8 mouse cellular contexts compared by ENCODE assay signal in the genomic region with DNA sequence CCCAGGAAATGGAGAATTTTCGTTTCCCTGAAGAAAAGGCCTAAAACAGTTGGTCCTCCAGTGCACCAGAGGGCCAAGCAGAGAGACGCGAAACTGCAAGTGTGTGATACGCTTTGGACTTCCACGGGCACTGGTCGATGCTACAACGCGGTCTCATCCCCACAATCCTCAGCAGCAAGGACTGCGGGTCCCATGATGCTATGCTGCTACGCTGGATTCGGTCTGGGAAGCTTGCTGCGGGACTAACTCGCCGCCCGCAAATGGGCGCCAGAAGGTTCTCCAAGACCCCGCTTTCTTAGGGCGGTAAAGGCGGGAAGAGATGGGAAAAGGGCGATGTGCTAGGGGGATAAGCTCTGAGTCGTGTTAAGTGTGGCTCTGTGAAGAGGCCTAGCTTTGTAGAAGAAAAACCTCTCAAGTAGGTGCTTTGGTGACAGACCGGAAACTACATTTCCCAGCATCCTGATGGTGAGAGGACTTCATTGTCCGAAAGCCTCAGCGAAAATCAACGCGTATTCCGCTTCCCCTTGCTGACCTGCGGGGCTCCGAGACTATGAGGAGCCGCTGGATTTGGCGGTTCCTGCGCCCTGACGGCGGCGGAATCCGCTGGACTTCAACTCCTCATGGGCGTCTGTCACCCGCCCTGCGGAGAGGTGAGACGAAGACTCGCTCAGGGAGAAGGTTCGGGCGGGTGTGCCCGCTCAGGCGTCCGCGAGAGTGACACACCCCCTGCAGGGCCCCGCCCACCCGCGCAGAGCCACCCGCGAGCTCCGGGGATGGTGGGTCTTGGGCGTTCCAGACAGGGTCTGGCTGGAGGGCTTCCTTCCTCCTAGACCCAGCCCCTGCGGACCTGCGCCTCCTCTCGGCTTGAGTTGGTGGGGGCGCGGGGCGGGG. TPM values are rescaled to one million over a fixed set of nuclear protein-coding genes. Genes with fewer than 3 reads are reported as not detected.
DNase-seq lines count a peak whose midpoint lies in the region; ATAC-seq and TF ChIP-seq lines count a peak whose summit lies in the region.

A gene (plus strand): TSS at position 164 of the 891 bp plus-strand sequence.

- peaks cover 3% of the 10 kb centered on the region for H3K9me3 ChIP-seq in CH12.LX (replicated peaks; ENCODE audit: low read length)
- no peaks in the 10 kb centered on the region for H3K9me3 ChIP-seq in forebrain, embryonic 12.5 days
- no peaks in the 10 kb centered on the region for H3K9me3 ChIP-seq in heart, embryonic 16.5 days (replicated peaks; ENCODE audit: control insufficient read depth, low read length)
- no peaks in the 10 kb centered on the region for H3K9me3 ChIP-seq in liver, embryonic 13.5 days (replicated peaks)
- H3K9me3 ChIP-seq in stomach, embryonic 14.5 days (ENCODE audit: control insufficient read depth, low read depth, low read length) = no peaks in the 10 kb centered on the region

- no peaks in the 10 kb centered on the region for H3K79me2 ChIP-seq in CH12.LX (replicated peaks; ENCODE audit: control insufficient read depth, extremely low read depth, insufficient read depth, poor library complexity, severe bottlenecking)

- no peaks in the 10 kb centered on the region for H3K4me1 ChIP-seq in CH12.LX (ENCODE audit: control insufficient read depth in 1 of 2, insufficient read depth in 2 of 2)
- peaks cover 5% of the 10 kb centered on the region for H3K4me1 ChIP-seq in forebrain, embryonic 12.5 days
- peaks cover 4% of the 10 kb centered on the region for H3K4me1 ChIP-seq in heart, embryonic 16.5 days (ENCODE audit: control insufficient read depth, insufficient read depth, low read length)
- H3K4me1 ChIP-seq in liver, embryonic 13.5 days (replicated peaks) = peaks cover 33% of the 10 kb centered on the region
- H3K4me1 ChIP-seq in stomach, embryonic 14.5 days (ENCODE audit: control insufficient read depth, insufficient read depth, low read length) = no peaks in the 10 kb centered on the region

- no peak for TF ChIP-seq POLR2A in CH12.LX (IDR thresholded peaks at IDR 0.05; ENCODE audit: low read depth, low read length)

- no peaks in the 10 kb centered on the region for H3K36me3 ChIP-seq in CH12.LX (replicated peaks in 1 of 2; ENCODE audit: control insufficient read depth in 1 of 2, insufficient read depth in 1 of 2, low read length in 1 of 2)
- peaks cover 4% of the 10 kb centered on the region for H3K36me3 ChIP-seq in forebrain, embryonic 12.5 days (replicated peaks)
- H3K36me3 ChIP-seq in heart, embryonic 16.5 days (ENCODE audit: control insufficient read depth, insufficient read depth) = peaks cover 3% of the 10 kb centered on the region; the same call in 1 of the 2 replicates
- no peaks in the 10 kb centered on the region for H3K36me3 ChIP-seq in liver, embryonic 13.5 days
- peaks cover 4% of the 10 kb centered on the region; the same call in 1 of the 2 replicates for H3K36me3 ChIP-seq in stomach, embryonic 14.5 days (ENCODE audit: control insufficient read depth, insufficient read depth, low read length)

- under 1% methylated on average over 60 of the region's 60 CpGs for WGBS in forebrain, embryonic 12.5 days
- WGBS in heart, embryonic 16.5 days = under 1% methylated on average over 60 of the region's 60 CpGs
- WGBS in liver, embryonic 13.5 days (ENCODE audit: insufficient replicate concordance) = under 1% methylated on average over 60 of the region's 60 CpGs
- whole genome bisulfite sequencing in stomach, embryonic 14.5 days = under 1% methylated on average over 59 of the region's 60 CpGs

- no peak within 1 kb of the TSS for H3K27ac ChIP-seq in CH12.LX (ENCODE audit: insufficient read depth, low read depth)
- H3K27ac ChIP-seq in forebrain, embryonic 12.5 days = peak within 1 kb of the TSS; percentile 92
- H3K27ac ChIP-seq in heart, embryonic 16.5 days (ENCODE audit: low read length) = peak within 1 kb of the TSS; percentile 99
- peak within 1 kb of the TSS; percentile 87 for H3K27ac ChIP-seq in liver, embryonic 13.5 days
- H3K27ac ChIP-seq in stomach, embryonic 14.5 days (ENCODE audit: low read length) = peak within 1 kb of the TSS; percentile 91

- in situ Hi-C loops in CH12.LX (cut with MboI; ENCODE audit: low pct_ligation_motif_present, low pct_unique_long_range_greater_than_20kb, low sequenced_read_pairs) = no loop called here

- peak within 1 kb of the TSS; percentile 45 to 59 (median 56) for H3K4me3 ChIP-seq in CH12.LX (replicated peaks in 1 of 3; ENCODE audit: low read depth in 2 of 3, low read length in 2 of 3, poor library complexity in 1 of 3)
- peak within 1 kb of the TSS; percentile 82 for H3K4me3 ChIP-seq in forebrain, embryonic 12.5 days (replicated peaks)
- H3K4me3 ChIP-seq in heart, embryonic 16.5 days (ENCODE audit: low read length) = peak within 1 kb of the TSS; percentile 98
- peak within 1 kb of the TSS; percentile 85 for H3K4me3 ChIP-seq in liver, embryonic 13.5 days (replicated peaks)
- peak within 1 kb of the TSS; percentile 59 for H3K4me3 ChIP-seq in stomach, embryonic 14.5 days (ENCODE audit: low read depth, low read length)

- TF ChIP-seq RAD21 in CH12.LX (IDR thresholded peaks at IDR 0.05; ENCODE audit: low read depth, low read length) = no peak

- ATAC-seq in cerebellum, adult (ENCODE audit: insufficient number of reproducible peaks, low FRiP score, low TSS enrichment) = peak; percentile 99
- ATAC-seq in forebrain, embryonic 12.5 days (ENCODE audit: low FRiP score) = peak; percentile 97
- ATAC-seq in heart, embryonic 16.5 days (replicated peaks; ENCODE audit: extremely low read depth, insufficient read depth, low FRiP score) = peak; percentile 98
- ATAC-seq in liver, embryonic 13.5 days (ENCODE audit: low read depth) = peak; percentile 90
- peak; percentile 98 for ATAC-seq in stomach, embryonic 14.5 days (ENCODE audit: insufficient number of reproducible peaks, insufficient read depth, low FRiP score, low read depth)

- dilution Hi-C loops in CH12.LX (cut with MboI; ENCODE audit: extremely low pct_ligation_motif_present, extremely low pct_unique_long_range_greater_than_20kb, low sequenced_read_pairs) = no loop called here

- H3K27me3 ChIP-seq in CH12.LX (replicated peaks) = no peaks in the 10 kb centered on the region
- H3K27me3 ChIP-seq in forebrain, embryonic 12.5 days = no peaks in the 10 kb centered on the region
- no peaks in the 10 kb centered on the region for H3K27me3 ChIP-seq in heart, embryonic 16.5 days (ENCODE audit: control insufficient read depth, insufficient read depth, low read length)
- no peaks in the 10 kb centered on the region for H3K27me3 ChIP-seq in liver, embryonic 13.5 days
- H3K27me3 ChIP-seq in stomach, embryonic 14.5 days (ENCODE audit: control insufficient read depth, insufficient read depth, low read length) = no peaks in the 10 kb centered on the region

- peak within 1 kb of the TSS; percentile 12; the same call in 1 of the 2 replicates for H3K4me2 ChIP-seq in CH12.LX (ENCODE audit: insufficient read depth, low read depth, poor library complexity, severe bottlenecking)
- peak within 1 kb of the TSS; percentile 57 for H3K4me2 ChIP-seq in forebrain, embryonic 12.5 days
- peak within 1 kb of the TSS; percentile 78 for H3K4me2 ChIP-seq in heart, embryonic 16.5 days (ENCODE audit: low read depth, low read length)
- peak within 1 kb of the TSS; percentile 83 for H3K4me2 ChIP-seq in liver, embryonic 13.5 days
- peak within 1 kb of the TSS; percentile 42 for H3K4me2 ChIP-seq in stomach, embryonic 14.5 days (replicated peaks; ENCODE audit: low read depth, low read length)

- peak; percentile 75 for DNase-seq in CH12.LX (ENCODE audit: extremely low read depth)
- peak; percentile 87 to 95 for DNase-seq in kidney, postnatal 25 days
- DNase-seq in liver, embryonic 13.5 days = peak; percentile 79
- DNase-seq in natural killer cell, adult 2 months (ENCODE audit: low spot score in 2 of 2) = peak; percentile 76 to 80

- no peak for TF ChIP-seq CTCF in CH12.LX (conservative IDR thresholded peaks at IDR 0.05 in 1 of 2, IDR thresholded peaks at IDR 0.05 in 1 of 2; ENCODE audit: low read depth in 2 of 2, low read length in 2 of 2)

- no peak for TF ChIP-seq EP300 in CH12.LX (IDR thresholded peaks at IDR 0.05; ENCODE audit: low read length)

- no peak within 1 kb of the TSS for H3K9ac ChIP-seq in CH12.LX (ENCODE audit: insufficient read depth, low read depth)
- H3K9ac ChIP-seq in forebrain, embryonic 12.5 days = peak within 1 kb of the TSS; percentile 75
- peak within 1 kb of the TSS; percentile 87 for H3K9ac ChIP-seq in heart, embryonic 16.5 days (ENCODE audit: low read length)
- H3K9ac ChIP-seq in liver, embryonic 13.5 days = peak within 1 kb of the TSS; percentile 79
- peak within 1 kb of the TSS; percentile 56 for H3K9ac ChIP-seq in stomach, embryonic 14.5 days (replicated peaks; ENCODE audit: low read depth, low read length)

TF ChIP-seq in CH12.LX, 34 proteins besides CTCF, POLR2A, EP300 and RAD21:
- no peak for TF ChIP-seq TBP (conservative IDR thresholded peaks at IDR 0.05; ENCODE audit: low read depth, low read length)
- 0 out of 2 replicates have a peak, but pooled peaks have one; percentile 27 for TF ChIP-seq NELFE (IDR thresholded peaks at IDR 0.05; ENCODE audit: low read depth, low read length)
- TF ChIP-seq PAX5 (IDR thresholded peaks at IDR 0.05; ENCODE audit: low read length) = no peak
- peak; percentile 95 for TF ChIP-seq HCFC1 (IDR thresholded peaks at IDR 0.05; ENCODE audit: low read depth, low read length)
- TF ChIP-seq SIN3A (IDR thresholded peaks at IDR 0.05; ENCODE audit: low read length) = peak; percentile 57; the same call in 1 of the 2 replicates
- TF ChIP-seq CHD2 (IDR thresholded peaks at IDR 0.05; ENCODE audit: low read length) = 0 out of 2 replicates have a peak, but pooled peaks have one; percentile 20
- peak; percentile 88; the same call in 1 of the 2 replicates for TF ChIP-seq KAT2A (IDR thresholded peaks at IDR 0.05; ENCODE audit: insufficient replicate concordance, low read length)
- TF ChIP-seq BHLHE40 (IDR thresholded peaks at IDR 0.05; ENCODE audit: low read depth, low read length) = no peak
- no peak for TF ChIP-seq NRF1 (IDR thresholded peaks at IDR 0.05; ENCODE audit: low read depth, low read length)

RNA-seq across cellular contexts. Expression of the gene that starts here (rescaled TPM):
- total RNA-seq in CH12.LX (2012; rRNA removed) (2.0 and 2.4 TPM in 2 replicates), CH12.LX (2014; rRNA removed) (16.5 and 19.2 TPM in 2 replicates)
- 6.5 and 6.8 TPM in 2 replicates for polyA plus RNA-seq in CH12.LX (2012; ENCODE audit: insufficient read length, low read depth)
- polyA plus RNA-seq in forebrain, embryonic 12.5 days (2016; fragmentation: Nextera tagmentation; extraction: Ambion mirVana) = 75.3 and 77.7 TPM in 2 replicates
- 45.8 and 53.2 TPM in 2 replicates for polyA plus RNA-seq in heart, embryonic 16.5 days (2015; fragmentation: Nextera tagmentation; extraction: Ambion mirVana)
- polyA plus RNA-seq in liver, embryonic 13.5 days (2015; fragmentation: Nextera tagmentation; extraction: Ambion mirVana) = 17.7 and 22.4 TPM in 2 replicates
- polyA plus RNA-seq in stomach, embryonic 14.5 days (2014; fragmentation: Nextera tagmentation; extraction: Ambion mirVana) = 48.0 and 51.3 TPM in 2 replicates

Comparison
In these comparisons a context has a peak if more than half of its experiments do, and no peak if none do; other contexts are left out.
1. H3K4me2 ChIP-seq: peak in every context shown above with its lines; median percentile 83 in liver, embryonic 13.5 days; 78 in heart, embryonic 16.5 days; 57 in forebrain, embryonic 12.5 days; 42 in stomach, embryonic 14.5 days; 12 in CH12.LX.